Mouse (Mus musculus) MEL (cell line): ENCODE measurements around the gene Macrod2.

Experiments used
- CTCF ChIP-seq, 3 experiments: IDR thresholded peaks in 2 of 3; conservative IDR thresholded peaks in 1 of 3; 2 replicates each; pipeline ENCODE4 v1.5.1; 2011 to 2012; ENCODE audit warnings: low read length in 3 of 3, low read depth in 2 of 3, mild to moderate bottlenecking in 2 of 3, improper control_type of control experiment in 1 of 3, inconsistent platforms in 1 of 3, mixed read lengths in 1 of 3, moderate library complexity in 1 of 3; ENCODE audit not compliant: control insufficient read depth in 1 of 3, insufficient read depth in 1 of 3, poor library complexity in 1 of 3, severe bottlenecking in 1 of 3
- EP300 ChIP-seq, 2 experiments: IDR thresholded peaks; 2 replicates each; pipeline ENCODE4 v1.6.1; 2011; ENCODE audit warnings: improper control_type of control experiment in 2 of 2, low read length in 2 of 2, low read depth in 1 of 2, mild to moderate bottlenecking in 1 of 2
- GABPA ChIP-seq: IDR thresholded peaks from 2 replicates; pipeline ENCODE4 v1.6.1; 2012; ENCODE audit warnings: low read depth, mild to moderate bottlenecking, inconsistent platforms, low read length, improper control_type of control experiment, moderate library complexity
- GATA1 ChIP-seq: IDR thresholded peaks from 2 replicates; pipeline ENCODE4 v1.6.1; 2011; ENCODE audit warnings: low read depth, low read length, improper control_type of control experiment
- MAX ChIP-seq: IDR thresholded peaks from 2 replicates; pipeline ENCODE4 v1.6.1; 2011; ENCODE audit warnings: low read length, improper control_type of control experiment
- MAZ ChIP-seq: IDR thresholded peaks from 2 replicates; pipeline ENCODE4 v1.6.1; 2012; ENCODE audit warnings: low read depth, mild to moderate bottlenecking, inconsistent platforms, low read length, improper control_type of control experiment
- MYC ChIP-seq: IDR thresholded peaks from 2 replicates; pipeline ENCODE4 v1.6.1; 2011; ENCODE audit warnings: low read depth, mild to moderate bottlenecking, low read length, improper control_type of control experiment, moderate library complexity
- NELFE ChIP-seq: IDR thresholded peaks from 2 replicates; pipeline ENCODE4 v1.6.1; 2011; ENCODE audit warnings: low read depth, low read length, improper control_type of control experiment
- SIN3A ChIP-seq: IDR thresholded peaks from 2 replicates; pipeline ENCODE4 v1.6.1; 2012; ENCODE audit warnings: low read length, improper control_type of control experiment, inconsistent platforms
- UBTF ChIP-seq: IDR thresholded peaks from 2 replicates; pipeline ENCODE4 v1.6.1; 2012; ENCODE audit warnings: low read depth, mild to moderate bottlenecking, inconsistent platforms, low read length, improper control_type of control experiment, moderate library complexity, borderline replicate concordance; ENCODE audit not compliant: insufficient read depth
- ZNF384 ChIP-seq: IDR thresholded peaks from 2 replicates; pipeline ENCODE4 v1.6.1; 2012; ENCODE audit warnings: low read depth, mild to moderate bottlenecking, inconsistent platforms, low read length, improper control_type of control experiment

- TF ChIP-seq CTCF (IDR thresholded peaks at IDR 0.05 in 2 of 3, conservative IDR thresholded peaks at IDR 0.05 in 1 of 3; ENCODE audit: control insufficient read depth in 1 of 3, insufficient read depth in 1 of 3, low read depth in 2 of 3, low read length in 3 of 3, poor library complexity in 1 of 3, severe bottlenecking in 1 of 3), result no peak
- no peak for TF ChIP-seq MAX
- no peak for TF ChIP-seq UBTF
- TF ChIP-seq GABPA, result no peak
- no peak for TF ChIP-seq GATA1
- no peak for TF ChIP-seq ZNF384
- TF ChIP-seq MAZ, result no peak
- no peak for TF ChIP-seq MYC
- no peak for TF ChIP-seq SIN3A
- TF ChIP-seq NELFE, result no peak
- TF ChIP-seq EP300 (IDR thresholded peaks at IDR 0.05; ENCODE audit: low read depth in 1 of 2, low read length in 2 of 2), result no peak
These were observed 1931.6 kb downstream of the Macrod2 start for GRCm38 (mm10) chr2:142326737-142327136.
